Mouse (Mus musculus): ENCODE measurements around the gene Vmn1r166. TPM values are rescaled to one million over a fixed set of nuclear protein-coding genes. Genes with fewer than 3 reads are reported as not detected.
"Not testable (repeated sequence)": the region's sequence is repeated elsewhere in the genome, so short reads cannot be mapped to it uniquely, and the experiment has no call there.

Vmn1r166 gene
- not detected for polyA plus RNA-seq (2017; shearing (Covaris generic))

DNA sequence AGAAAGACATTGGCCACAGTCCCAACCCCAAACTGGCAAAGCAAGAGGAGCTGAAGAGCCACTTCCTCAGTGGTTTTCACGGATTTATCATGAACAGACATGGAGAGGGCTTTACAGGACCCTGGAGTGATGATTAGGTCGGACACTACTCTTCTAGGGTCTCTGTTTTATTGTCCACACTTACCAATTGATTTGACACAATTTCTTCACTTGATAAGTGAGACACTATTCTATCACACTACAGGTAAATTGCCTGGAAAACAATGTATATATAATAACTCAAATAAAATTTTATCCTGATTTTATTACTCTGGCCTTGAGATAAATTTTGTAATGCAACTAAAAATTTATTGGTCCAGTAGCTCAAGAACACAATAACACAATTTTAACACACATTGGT is at the start of gene Vmn1r166:
Gene Vmn1r166 (minus strand): TSS at position 101 of the 400 bp plus-strand sequence.
- ATAC-seq, result not testable (repeated sequence)

DNA sequence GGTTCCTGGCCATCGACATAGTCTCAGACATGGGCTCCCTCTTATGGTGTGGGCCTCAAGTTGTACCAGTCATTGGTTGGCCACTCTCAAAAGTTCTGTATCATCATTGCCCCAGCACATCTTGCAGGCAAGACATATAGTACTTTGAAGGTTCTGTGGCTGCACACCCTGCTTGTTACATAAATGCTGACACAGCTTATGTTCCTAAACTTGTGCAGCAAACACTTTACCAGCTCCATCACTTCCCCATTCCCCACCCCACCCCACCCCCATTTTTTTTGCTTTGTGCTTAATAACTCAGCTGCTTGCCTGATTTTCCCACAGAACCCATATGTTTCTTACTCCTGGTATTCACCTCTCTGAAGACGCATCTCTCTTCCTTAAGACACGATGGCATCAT is 49.4 kb upstream of the Vmn1r166 start, which contains the start of gene Nlrp4e:
Gene Nlrp4e (plus strand): TSS at position 301 of the 400 bp plus-strand sequence.
- ATAC-seq, result not testable (repeated sequence)

GRCm38 (mm10) chr7:23278800-23279199 is 27.3 kb upstream of the Vmn1r166 start, which contains the start of gene Gm6902:
Gene Gm6902, minus strand, starts transcription at chr7:23278900.
- ATAC-seq, result not testable (repeated sequence)

DNA sequence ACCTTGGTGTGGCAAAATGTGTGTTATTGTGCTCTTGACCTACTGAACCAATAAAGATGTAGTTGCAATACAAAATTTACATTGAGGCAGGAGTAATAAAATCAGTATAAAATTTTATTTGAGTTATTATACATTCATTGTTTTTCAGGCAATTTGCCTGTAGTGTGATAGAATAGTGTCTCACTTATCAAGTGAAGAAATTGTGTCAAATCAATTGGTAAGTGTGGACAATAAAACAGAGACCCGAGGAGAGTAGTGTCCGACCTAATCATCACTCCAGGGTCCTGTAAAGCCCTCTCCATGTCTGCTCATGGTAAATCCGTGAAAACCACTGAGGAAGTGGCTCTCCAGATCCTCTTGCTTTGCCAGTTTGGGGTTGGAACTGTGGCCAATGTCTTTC is 34.5 kb downstream of the Vmn1r166 start, which contains the start of gene Vmn1r165:
Gene Vmn1r165 (plus strand): TSS at position 301 of the 400 bp plus-strand sequence.
- not testable (repeated sequence) for ATAC-seq

Other genes starting within 250 kb of the Vmn1r166 start
- not detected for gene Gm4216, start 231.8 kb downstream of the Vmn1r166 start, polyA plus RNA-seq (2017; shearing (Covaris generic))
- not detected for gene Vmn1r163, start 196.1 kb downstream of the Vmn1r166 start, polyA plus RNA-seq (2017; shearing (Covaris generic))
- not detected for gene Gm8720, start 184.2 kb downstream of the Vmn1r166 start, polyA plus RNA-seq (2017; shearing (Covaris generic))
- gene Gm10662, start 107.2 kb downstream of the Vmn1r166 start, polyA plus RNA-seq (2017; shearing (Covaris generic)), result not detected
- gene Vmn1r165, start 34.4 kb downstream of the Vmn1r166 start, polyA plus RNA-seq (2017; shearing (Covaris generic)), result not detected
- under 1 TPM in 1 of 2 experiments, not detected in 1; 0.37 TPM for gene Gm6902, start 27.2 kb upstream of the Vmn1r166 start, polyA plus RNA-seq (2017; shearing (Covaris generic))
- not detected for gene Nlrp4e, start 49.5 kb upstream of the Vmn1r166 start, polyA plus RNA-seq (2017; shearing (Covaris generic))
- gene Nlrp5, start 134.2 kb upstream of the Vmn1r166 start, polyA plus RNA-seq (2017; shearing (Covaris generic)), result not detected

All from activated CD4-positive, CD25-positive, alpha-beta regulatory T cell, adult 4 months (primary cell).